Mouse (Mus musculus) mammary gland, adult 2 months (tissue): ENCODE data around the gene Cd4. TPM values are rescaled to one million over a fixed set of nuclear protein-coding genes. Genes with fewer than 3 reads are reported as not detected.

Experiments used
- polyA plus RNA-seq: library from polyadenylated mRNA; depleted of rRNA; stranded (reverse); fragments of >200 nt; gene quantifications from 2 replicates; pipeline ENCODE4 v1.2.3, GENCODE M21; 2012; ENCODE audit warnings: low replicate concordance; rRNA removed

Gene Cd4
- polyA plus RNA-seq: 25.7 and 33.5 TPM in 2 replicates

GRCm38 (mm10) chr6:124887986-124888385 is at the start of gene Cd4:
Cd4 (minus strand) TSS chr6:124888221.

GRCm38 (mm10) chr6:124930754-124931524 is 42.9 kb upstream of the Cd4 start, which contains the start of gene Mlf2:
Mlf2 (plus strand) TSS chr6:124931386.

GRCm38 (mm10) chr6:124919695-124920317 is 31.8 kb upstream of the Cd4 start, which contains the start of gene Ptms:
Ptms (minus strand) TSS chr6:124920103.

GRCm38 (mm10) chr6:124911533-124912218 is 23.7 kb upstream of the Cd4 start, which contains the start of gene Lag3:
Lag3 (minus strand) TSS chr6:124911705.

GRCm38 (mm10) chr6:124863658-124864298 is 24.2 kb downstream of the Cd4 start, which contains the start of gene Gpr162:
Gpr162 (minus strand) TSS chr6:124863983.

GRCm38 (mm10) chr6:124856916-124857839 is 30.8 kb downstream of the Cd4 start, which contains the start of gene P3h3:
P3h3 (minus strand) TSS chr6:124857752.

GRCm38 (mm10) chr6:124840241-124841167 is 47.5 kb downstream of the Cd4 start, which contains the start of gene Gnb3:
Gnb3 (minus strand) TSS chr6:124840275.

GRCm38 (mm10) chr6:124828868-124829798 is 58.9 kb downstream of the Cd4 start, which contains the start of the genes Usp5 and Cdca3:
Usp5 (minus strand) TSS chr6:124829484.
Cdca3 (plus strand) TSS chr6:124829547.

Other genes with a start within 250 kb of the Cd4 start
- 150 and 207 TPM in 2 replicates for gene Lpcat3, start 225.2 kb downstream of the Cd4 start, polyA plus RNA-seq
- 37.9 and 58.8 TPM in 2 replicates for gene Emg1, start 176.0 kb downstream of the Cd4 start, polyA plus RNA-seq
- gene Phb2, start 175.9 kb downstream of the Cd4 start, polyA plus RNA-seq: 115 and 126 TPM in 2 replicates
- 82.7 and 124 TPM in 2 replicates for gene Ptpn6, start 149.5 kb downstream of the Cd4 start, polyA plus RNA-seq
- 242 and 257 TPM in 2 replicates for gene Grcc10, start 146.8 kb downstream of the Cd4 start, polyA plus RNA-seq
- not detected in 2 replicates for gene Gm45234, start 132.2 kb downstream of the Cd4 start, polyA plus RNA-seq
- gene Atn1, start 131.7 kb downstream of the Cd4 start, polyA plus RNA-seq: 25.6 and 59.6 TPM in 2 replicates
- 11.8 and 17.7 TPM in 2 replicates for gene Eno2, start 118.5 kb downstream of the Cd4 start, polyA plus RNA-seq
- 0.76 and 1.5 TPM in 2 replicates for gene Lrrc23, start 108.5 kb downstream of the Cd4 start, polyA plus RNA-seq
- gene Spsb2, start 79.6 kb downstream of the Cd4 start, polyA plus RNA-seq: 16.4 and 26.4 TPM in 2 replicates
- 313 and 1,090 TPM in 2 replicates for gene Tpi1, start 73.9 kb downstream of the Cd4 start, polyA plus RNA-seq
- 84.8 and 98.1 TPM in 2 replicates for gene Usp5, start 58.7 kb downstream of the Cd4 start, polyA plus RNA-seq
- gene Cdca3, start 58.7 kb downstream of the Cd4 start, polyA plus RNA-seq: 7.1 and 9.3 TPM in 2 replicates
- gene Gnb3, start 47.9 kb downstream of the Cd4 start, polyA plus RNA-seq: 0.55 TPM in 1 of 2 replicates, not detected in the other
- 29.1 and 38.5 TPM in 2 replicates for gene P3h3, start 30.5 kb downstream of the Cd4 start, polyA plus RNA-seq
- 1.3 and 2.7 TPM in 2 replicates for gene Gpr162, start 24.2 kb downstream of the Cd4 start, polyA plus RNA-seq
- 9.6 and 17.2 TPM in 2 replicates for gene Lag3, start 23.5 kb upstream of the Cd4 start, polyA plus RNA-seq
- gene Ptms, start 31.9 kb upstream of the Cd4 start, polyA plus RNA-seq: 1,592 and 1,640 TPM in 2 replicates
- 328 and 380 TPM in 2 replicates for gene Mlf2, start 43.2 kb upstream of the Cd4 start, polyA plus RNA-seq
- gene Cops7a, start 77.3 kb upstream of the Cd4 start, polyA plus RNA-seq: 176 and 323 TPM in 2 replicates
- gene Pianp, start 108.5 kb upstream of the Cd4 start, polyA plus RNA-seq: 5.0 and 7.7 TPM in 2 replicates
- 61.5 and 67.0 TPM in 2 replicates for gene Zfp384, start 120.9 kb upstream of the Cd4 start, polyA plus RNA-seq
- 37.4 and 67.5 TPM in 2 replicates for gene Ing4, start 151.5 kb upstream of the Cd4 start, polyA plus RNA-seq
- gene Acrbp, start 161.5 kb upstream of the Cd4 start, polyA plus RNA-seq: 29.9 and 38.8 TPM in 2 replicates
- gene Lpar5, start 179.7 kb upstream of the Cd4 start, polyA plus RNA-seq: 26.4 and 31.1 TPM in 2 replicates
- gene Chd4, start 207.8 kb upstream of the Cd4 start, polyA plus RNA-seq: 30.4 and 134 TPM in 2 replicates
- 15.3 and 15.5 TPM in 2 replicates for gene Nop2, start 243.7 kb upstream of the Cd4 start, polyA plus RNA-seq